Mouse (Mus musculus): ENCODE data around the gene Slc35a2. TPM values are rescaled to one million over a fixed set of nuclear protein-coding genes. Genes with fewer than 3 reads are reported as not detected.

Slc35a2 gene
- total and polyA plus RNA-seq, 3 experiments = 21.2 to 30.6 (median 26.4) TPM

DNA sequence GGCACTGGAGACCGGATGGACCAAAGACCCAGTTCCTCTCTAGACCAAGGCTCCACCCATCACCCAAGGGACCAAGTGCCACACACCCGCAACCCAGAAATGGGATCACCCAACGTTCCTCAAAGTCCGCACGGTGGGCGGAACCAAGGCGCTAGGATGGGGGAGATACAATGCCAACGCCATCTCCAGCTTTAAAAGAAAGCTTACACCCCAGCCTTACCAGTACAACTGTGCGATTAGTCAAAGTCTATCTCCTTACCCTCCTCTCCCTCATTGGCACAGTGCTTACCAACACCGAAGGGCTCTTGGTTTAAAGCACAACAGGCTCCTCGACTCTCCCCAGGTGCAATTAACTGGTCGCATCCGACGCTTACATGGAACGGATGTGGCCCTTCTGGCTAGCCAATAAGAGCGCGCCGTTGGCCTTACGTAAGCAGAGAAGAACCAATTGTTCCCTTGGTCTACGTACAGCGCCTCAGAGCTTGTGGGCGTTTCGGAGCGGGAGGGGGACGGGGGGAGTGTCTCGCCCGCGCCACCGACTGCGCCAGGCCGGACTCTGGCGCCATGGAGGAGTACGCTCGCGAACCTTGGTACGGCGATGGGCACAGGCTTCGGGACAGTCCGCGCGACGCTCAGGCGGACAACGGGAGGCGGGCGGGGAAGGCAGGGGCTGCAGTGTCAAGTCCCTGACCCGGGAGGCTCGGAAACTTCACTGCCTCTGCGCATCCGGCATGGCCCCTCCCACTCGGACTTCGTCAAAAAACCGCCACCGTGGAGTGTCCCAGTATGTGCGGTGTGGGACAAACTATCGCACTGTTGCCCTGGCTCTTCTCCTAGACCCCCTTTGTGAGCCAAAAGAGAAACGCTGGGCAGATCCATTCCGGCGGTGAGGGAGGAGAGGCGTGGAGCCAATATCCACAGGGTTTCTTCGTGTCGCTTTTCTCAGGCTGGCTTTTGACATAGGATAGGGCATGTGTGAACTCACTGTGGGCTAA is 15.3 kb downstream of the Slc35a2 start, which contains the start of the genes Pqbp1 and Timm17b (continued):
- TF ChIP-seq JUN (IDR thresholded peaks at IDR 0.05; ENCODE audit: insufficient read depth, low read depth, low read length) (no peak), MXI1 (IDR thresholded peaks at IDR 0.05; ENCODE audit: low read depth, low read length) (peak; percentile 68; the same call in 1 of the 2 replicates), IRF4 (IDR thresholded peaks at IDR 0.05; ENCODE audit: low read depth, low read length) (no peak), POLR2AphosphoS2 (IDR thresholded peaks at IDR 0.05; ENCODE audit: low read depth, low read length) (no peak), MYC (IDR thresholded peaks at IDR 0.05; ENCODE audit: low read depth, low read length) (no peak), ZC3H11A (IDR thresholded peaks at IDR 0.05; ENCODE audit: low read depth, low read length) (no peak), RAD21 (IDR thresholded peaks at IDR 0.05; ENCODE audit: low read depth, low read length) (no peak), CHD2 (IDR thresholded peaks at IDR 0.05; ENCODE audit: low read length) (peak; percentile 50; the same call in 1 of the 2 replicates), HCFC1 (IDR thresholded peaks at IDR 0.05; ENCODE audit: low read depth, low read length) (peak; percentile 63)

GRCm38 (mm10) chrX:7904441-7904840 is 20.6 kb downstream of the Slc35a2 start:
- TF ChIP-seq JUND (conservative IDR thresholded peaks at IDR 0.05; ENCODE audit: low read depth, low read length) = no peak
- no peak for TF ChIP-seq NELFE (IDR thresholded peaks at IDR 0.05; ENCODE audit: low read depth, low read length)
- dilution Hi-C loops (cut with MboI; ENCODE audit: extremely low pct_ligation_motif_present, extremely low pct_unique_long_range_greater_than_20kb, low sequenced_read_pairs) = no loop called here
- Histone ChIP-seq H3K4me3 (replicated peaks in 1 of 3; ENCODE audit: low read depth in 2 of 3, low read length in 2 of 3, poor library complexity in 1 of 3) (no peak overlapping the region), H3K4me2 (ENCODE audit: insufficient read depth, low read depth, poor library complexity, severe bottlenecking) (no peak overlapping the region), H3K27me3 (replicated peaks) (no peaks in the 10 kb centered on the region), H3K9ac (ENCODE audit: insufficient read depth, low read depth) (no peak overlapping the region), H3K9me3 (replicated peaks; ENCODE audit: low read length) (no peaks in the 10 kb centered on the region), H3K4me1 (ENCODE audit: control insufficient read depth in 1 of 2, insufficient read depth in 2 of 2) (peaks cover 0 to 4% of the 10 kb centered on the region in 2 experiments; a peak in 1 of 4 replicates), H3K36me3 (replicated peaks in 1 of 2; ENCODE audit: control insufficient read depth in 1 of 2, insufficient read depth in 1 of 2, low read length in 1 of 2) (peaks cover 20 to 39% of the 10 kb centered on the region in 2 experiments), H3K79me2 (replicated peaks; ENCODE audit: control insufficient read depth, extremely low read depth, insufficient read depth, poor library complexity, severe bottlenecking) (no peaks in the 10 kb centered on the region), H3K27ac (ENCODE audit: insufficient read depth, low read depth) (no peak overlapping the region)
- in situ Hi-C loops (cut with MboI; ENCODE audit: low pct_ligation_motif_present, low pct_unique_long_range_greater_than_20kb, low sequenced_read_pairs) = loop anchor here (25.0 kb wide), 1 partner anchor 208 kb away; no protein-coding TSS in a partner anchor
- no peak for DNase-seq (ENCODE audit: extremely low read depth)

DNA sequence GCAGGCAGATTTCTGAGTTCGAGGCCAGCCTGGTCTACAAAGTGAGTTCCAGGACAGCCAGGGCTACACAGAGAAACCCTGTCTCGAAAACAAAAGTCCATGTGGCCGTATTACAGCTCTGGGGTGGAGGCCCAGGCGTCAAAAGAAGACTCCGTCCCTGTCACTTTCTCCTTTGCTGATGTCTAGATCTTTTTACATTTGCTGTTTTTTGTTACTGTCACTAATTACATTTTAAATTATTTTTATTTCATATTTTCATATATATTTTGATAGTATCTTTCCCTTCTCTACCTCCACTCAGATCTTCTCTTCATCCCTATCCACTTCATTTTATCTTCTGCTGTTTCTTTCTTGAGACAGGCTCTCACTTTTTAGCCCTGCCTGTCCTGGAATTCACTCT is 23.9 kb downstream of the Slc35a2 start, which contains the start of gene Gm10491:
Gm10491 (minus strand) TSS at position 101 of the 400 bp plus-strand sequence.
- TF ChIP-seq KAT2A (IDR thresholded peaks at IDR 0.05; ENCODE audit: insufficient replicate concordance, low read length) (no peak), MAFK (IDR thresholded peaks at IDR 0.05; ENCODE audit: insufficient replicate concordance, low read length) (no peak), SIN3A (IDR thresholded peaks at IDR 0.05; ENCODE audit: low read length) (no peak), E2F4 (IDR thresholded peaks at IDR 0.05; ENCODE audit: insufficient replicate concordance, low read depth, low read length) (no peak), ETS1 (conservative IDR thresholded peaks at IDR 0.05; ENCODE audit: low read depth, low read length) (no peak), USF2 (conservative IDR thresholded peaks at IDR 0.05; ENCODE audit: low read depth, low read length) (no peak), MYC (IDR thresholded peaks at IDR 0.05; ENCODE audit: low read depth, low read length) (no peak), EP300 (IDR thresholded peaks at IDR 0.05; ENCODE audit: low read length) (no peak), PAX5 (IDR thresholded peaks at IDR 0.05; ENCODE audit: low read length) (no peak), TCF12 (IDR thresholded peaks at IDR 0.05; ENCODE audit: low read depth, low read length) (no peak), JUN (IDR thresholded peaks at IDR 0.05; ENCODE audit: insufficient read depth, low read depth, low read length) (no peak), IRF4 (IDR thresholded peaks at IDR 0.05; ENCODE audit: low read depth, low read length) (no peak), ZMIZ1 (IDR thresholded peaks at IDR 0.05; ENCODE audit: low read depth, low read length) (no peak), POLR2AphosphoS2 (IDR thresholded peaks at IDR 0.05; ENCODE audit: low read depth, low read length) (no peak), ZNF384 (IDR thresholded peaks at IDR 0.05; ENCODE audit: low read depth, low read length) (no peak), ZC3H11A (IDR thresholded peaks at IDR 0.05; ENCODE audit: low read depth, low read length) (no peak)
- Histone ChIP-seq H3K9ac (ENCODE audit: insufficient read depth, low read depth) (no peak within 1 kb of the TSS), H3K4me2 (ENCODE audit: insufficient read depth, low read depth, poor library complexity, severe bottlenecking) (no peak within 1 kb of the TSS), H3K9me3 (replicated peaks; ENCODE audit: low read length) (no peaks in the 10 kb centered on the region), H3K36me3 (replicated peaks in 1 of 2; ENCODE audit: control insufficient read depth in 1 of 2, insufficient read depth in 1 of 2, low read length in 1 of 2) (peaks cover 14 to 31% of the 10 kb centered on the region in 2 experiments), H3K4me1 (ENCODE audit: control insufficient read depth in 1 of 2, insufficient read depth in 2 of 2) (no peaks in the 10 kb centered on the region), H3K4me3 (replicated peaks in 1 of 3; ENCODE audit: low read depth in 2 of 3, low read length in 2 of 3, poor library complexity in 1 of 3) (no peak within 1 kb of the TSS), H3K79me2 (replicated peaks; ENCODE audit: control insufficient read depth, extremely low read depth, insufficient read depth, poor library complexity, severe bottlenecking) (no peaks in the 10 kb centered on the region), H3K27me3 (replicated peaks) (no peaks in the 10 kb centered on the region), H3K27ac (ENCODE audit: insufficient read depth, low read depth) (no peak within 1 kb of the TSS)
- no peak for DNase-seq (ENCODE audit: extremely low read depth)
- in situ Hi-C loops (cut with MboI; ENCODE audit: low pct_ligation_motif_present, low pct_unique_long_range_greater_than_20kb, low sequenced_read_pairs) = loop anchor here (25.0 kb wide), 1 partner anchor 205 kb away; no protein-coding TSS in a partner anchor
- dilution Hi-C loops (cut with MboI; ENCODE audit: extremely low pct_ligation_motif_present, extremely low pct_unique_long_range_greater_than_20kb, low sequenced_read_pairs) = no loop called here
